Mouse (Mus musculus) embryonic facial prominence, embryonic 14.5 days (tissue): ENCODE results near the gene Aak1. TPM values are rescaled to one million over a fixed set of nuclear protein-coding genes. Genes with fewer than 3 reads are reported as not detected.

Experiments used
- ATAC-seq: fragments of 200-750 bp; cut with Nextera tagmentation; 2 replicates; pipeline ENCODE4 v1.8.0; 2017; ENCODE audit warnings: low read depth, moderate number of reproducible peaks, moderate TSS enrichment
- DNase-seq: peaks from one replicate; pipeline ENCODE4 v3.0.0-alpha.2; 2015; ENCODE audit warnings: low spot score
- H3K27ac ChIP-seq: fragments of 300-500 bp; sonication (generic); replicated peaks from 2 replicates; pipeline ENCODE4 v1.5.1; 2014; ENCODE audit warnings: low read depth, mild to moderate bottlenecking, low read length, moderate library complexity
- H3K27me3 ChIP-seq: fragments of 300-500 bp; sonication (generic); replicated peaks from 2 replicates; pipeline ENCODE4 v1.6.1; 2014; ENCODE audit warnings: low read length; ENCODE audit not compliant: control insufficient read depth, insufficient read depth
- H3K36me3 ChIP-seq: fragments of 300-500 bp; sonication (generic); 2 replicates; pipeline ENCODE4 v1.6.1; 2014; ENCODE audit warnings: low read length, mixed read lengths; ENCODE audit not compliant: control insufficient read depth, insufficient read depth
- H3K4me1 ChIP-seq: fragments of 300-500 bp; sonication (generic); 2 replicates; pipeline ENCODE4 v1.6.1; 2014; ENCODE audit warnings: antibody characterized with exemption, low read length; ENCODE audit not compliant: control insufficient read depth, insufficient read depth
- H3K4me2 ChIP-seq: fragments of 300-500 bp; sonication (generic); 2 replicates; pipeline ENCODE4 v1.6.1; 2014; ENCODE audit warnings: low read depth, mild to moderate bottlenecking, low read length, moderate library complexity, mixed read lengths
- H3K4me3 ChIP-seq: fragments of 300-500 bp; sonication (generic); 2 replicates; pipeline ENCODE4 v1.5.1; 2014; ENCODE audit warnings: low read depth, mild to moderate bottlenecking, low read length
- H3K9ac ChIP-seq: fragments of 300-500 bp; sonication (generic); 2 replicates; pipeline ENCODE4 v1.6.1; 2014; ENCODE audit warnings: low read depth, mild to moderate bottlenecking, low read length, moderate library complexity, mixed read lengths
- H3K9me3 ChIP-seq: fragments of 300-500 bp; sonication (generic); 2 replicates; pipeline ENCODE4 v1.6.1; 2016; ENCODE audit warnings: low read length; ENCODE audit not compliant: control insufficient read depth
- WGBS: fragments of 180-500 bp; shearing (Covaris S2); extraction: QIAGEN DNeasy Blood & Tissue Kit; methylation state at CpG from one replicate; pipeline ENCODE4 v1.1.7; 2014; 5-methylcytosine and 5-hydroxymethylcytosine counted together
- polyA plus RNA-seq: library from polyadenylated mRNA; unstranded; fragments of >200 nt; fragmentation: Nextera tagmentation; extraction: Ambion mirVana; gene quantifications from 2 replicates; pipeline ENCODE4 v1.2.1, GENCODE M21; 2014

Aak1 gene
- polyA plus RNA-seq, 1 experiment from 2014 or later = 22.4 TPM

DNA sequence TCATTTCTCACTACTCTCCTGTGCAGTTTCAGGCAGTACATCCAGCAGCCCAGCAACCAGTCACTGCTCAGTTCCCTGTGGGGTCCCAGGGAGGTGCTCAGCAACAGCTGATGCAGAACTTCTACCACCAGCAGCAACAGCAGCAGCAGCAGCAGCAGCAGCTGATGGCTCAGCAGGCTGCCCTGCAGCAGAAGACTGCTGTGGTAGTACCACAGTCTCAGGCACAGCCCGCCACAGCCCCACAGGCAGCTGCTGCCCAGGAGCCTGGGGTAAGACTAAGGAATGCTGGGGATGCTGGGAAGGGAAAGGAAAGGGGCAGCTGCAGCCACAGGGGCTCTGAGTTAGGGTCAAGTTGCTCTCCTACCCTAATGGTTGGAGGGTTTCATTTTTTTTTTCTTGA is 109.7 kb downstream of the Aak1 start:
- Histone ChIP-seq H3K36me3 (peaks cover 72% of the 10 kb centered on the region), H3K4me2 (no peak overlapping the region), H3K9me3 (no peaks in the 10 kb centered on the region), H3K4me3 (no peak overlapping the region), H3K9ac (no peak overlapping the region), H3K27me3 (no peaks in the 10 kb centered on the region), H3K4me1 (no peaks in the 10 kb centered on the region), H3K27ac (no peak overlapping the region)
- ATAC-seq = peak; percentile 37; the same call in 1 of the 2 replicates
- WGBS = 75% methylated on average over 1 of the region's 1 CpGs
- peak; percentile 31 for DNase-seq

DNA sequence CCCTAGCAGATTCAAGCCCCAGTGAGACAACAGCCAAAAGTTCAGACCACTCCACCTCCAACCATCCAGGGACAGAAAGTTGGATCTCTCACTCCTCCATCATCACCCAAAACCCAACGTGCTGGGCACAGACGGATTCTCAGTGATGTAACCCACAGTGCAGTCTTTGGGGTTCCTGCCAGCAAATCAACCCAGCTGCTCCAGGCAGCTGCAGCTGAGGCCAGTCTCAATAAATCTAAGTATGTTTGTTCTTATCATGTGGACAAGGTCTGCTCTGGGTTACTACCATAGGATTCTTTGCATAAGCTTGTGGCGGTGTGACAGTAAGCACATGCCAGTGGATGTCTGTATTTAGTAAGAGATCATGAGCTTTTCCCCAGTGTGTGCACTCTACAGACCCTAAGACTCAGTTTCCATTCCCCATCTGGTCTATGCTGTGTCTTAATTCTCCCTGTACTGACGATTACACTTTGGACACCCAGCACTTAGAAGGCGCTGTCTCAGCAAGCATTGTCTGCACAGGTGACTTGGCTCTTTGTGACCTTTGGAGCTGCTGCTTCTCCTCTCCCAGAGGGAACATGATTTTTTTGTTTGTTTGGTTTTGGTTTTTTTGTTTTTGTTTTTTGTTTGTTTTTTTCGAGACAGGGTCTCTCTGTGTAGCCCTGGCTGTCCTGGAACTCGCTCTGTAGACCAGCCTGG is 114.8 kb downstream of the Aak1 start:
- no peaks in the 10 kb centered on the region for H3K27me3 ChIP-seq
- no peak overlapping the region for H3K27ac ChIP-seq
- H3K9me3 ChIP-seq = no peaks in the 10 kb centered on the region
- ATAC-seq = no peak
- no peaks in the 10 kb centered on the region for H3K4me1 ChIP-seq
- DNase-seq = no peak
- peaks cover 86% of the 10 kb centered on the region for H3K36me3 ChIP-seq
- no peak overlapping the region for H3K4me2 ChIP-seq
- no peak overlapping the region for H3K4me3 ChIP-seq
- H3K9ac ChIP-seq = no peak overlapping the region
- 80% methylated on average over 7 of the region's 7 CpGs for WGBS

GRCm38 (mm10) chr6:86967166-86967565 is 117.8 kb downstream of the Aak1 start:
- Histone ChIP-seq H3K9ac (no peak overlapping the region), H3K36me3 (peaks cover 83% of the 10 kb centered on the region), H3K27me3 (no peaks in the 10 kb centered on the region), H3K4me1 (no peaks in the 10 kb centered on the region), H3K4me3 (no peak overlapping the region), H3K4me2 (no peak overlapping the region), H3K27ac (no peak overlapping the region), H3K9me3 (no peaks in the 10 kb centered on the region)
- DNase-seq = no peak
- ATAC-seq = no peak
- 93% methylated on average over 2 of the region's 2 CpGs for WGBS

DNA sequence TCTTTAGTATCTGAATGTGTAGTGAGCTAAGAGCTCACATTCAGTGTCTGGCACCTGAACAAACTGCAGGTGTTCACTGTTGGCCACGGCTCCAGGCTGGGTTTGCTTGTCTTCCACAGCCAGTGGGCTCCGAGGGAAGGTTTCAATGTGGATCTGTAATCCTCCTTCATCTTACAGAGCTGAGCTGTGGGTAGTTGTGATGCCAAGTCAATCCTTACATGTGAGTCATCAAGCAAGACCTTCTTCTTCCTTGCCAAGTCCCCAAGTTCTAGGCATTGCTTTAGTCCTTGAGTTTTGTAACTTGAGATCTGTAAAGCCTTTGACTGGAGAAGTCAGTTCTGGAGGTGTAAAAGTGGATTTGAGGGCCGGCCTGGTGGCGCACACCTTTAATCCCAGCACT is 124.6 kb downstream of the Aak1 start:
- no peak overlapping the region for H3K4me3 ChIP-seq
- peaks cover 62% of the 10 kb centered on the region for H3K36me3 ChIP-seq
- WGBS = 94% methylated on average over 4 of the region's 4 CpGs

DNA sequence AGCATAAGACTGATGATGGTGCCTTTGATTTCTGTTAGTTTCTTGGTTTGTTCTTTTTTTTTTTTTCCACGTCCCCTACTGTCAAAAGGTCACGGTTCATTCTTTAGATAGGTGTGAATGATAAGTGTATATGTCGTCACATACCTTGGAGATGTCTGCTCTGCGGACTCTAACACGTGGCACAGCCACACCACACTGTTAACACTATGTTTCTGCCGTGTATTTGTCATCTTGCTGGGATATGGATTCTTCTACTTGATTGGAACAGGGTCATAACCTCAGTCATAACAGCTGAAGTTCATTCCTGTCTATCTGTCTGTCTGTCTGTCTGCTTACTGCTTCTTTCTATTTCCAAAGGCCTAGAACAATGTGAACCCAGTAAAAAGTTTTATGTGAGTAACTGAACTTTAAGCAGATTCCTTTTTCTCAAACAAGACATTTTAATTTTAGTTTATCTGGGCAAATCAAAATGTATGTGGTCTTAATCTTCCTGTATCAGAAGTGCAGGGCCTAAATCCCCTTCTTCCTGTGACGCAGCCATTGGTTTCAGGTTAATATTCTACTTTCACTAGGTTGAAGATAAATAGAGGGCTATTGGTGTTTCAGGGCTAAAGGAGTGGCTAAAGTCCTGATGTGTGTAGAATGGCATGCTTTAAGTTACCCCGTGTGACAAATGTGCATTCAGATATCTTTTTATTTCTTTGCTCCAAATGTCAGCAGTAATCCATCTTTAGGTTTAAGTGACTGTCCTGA is 129.0 kb downstream of the Aak1 start:
- H3K4me1 ChIP-seq = 0 out of 2 replicates have a peak, but pooled peaks cover 2% of the 10 kb centered on the region
- H3K27me3 ChIP-seq = no peaks in the 10 kb centered on the region
- ATAC-seq = no peak
- no peak overlapping the region for H3K4me2 ChIP-seq
- no peaks in the 10 kb centered on the region for H3K9me3 ChIP-seq
- H3K9ac ChIP-seq = no peak overlapping the region
- no peak for DNase-seq
- H3K36me3 ChIP-seq = peaks cover 40% of the 10 kb centered on the region
- 89% methylated on average over 8 of the region's 8 CpGs for WGBS
- no peak overlapping the region for H3K27ac ChIP-seq
- no peak overlapping the region for H3K4me3 ChIP-seq

More for the DNA sequence above, 124.6 kb downstream of the Aak1 start:
- no peak overlapping the region for H3K9ac ChIP-seq
- no peaks in the 10 kb centered on the region for H3K9me3 ChIP-seq
- no peak for DNase-seq
- no peaks in the 10 kb centered on the region for H3K4me1 ChIP-seq
- no peak for ATAC-seq
- no peak overlapping the region for H3K27ac ChIP-seq
- no peak overlapping the region for H3K4me2 ChIP-seq
- no peaks in the 10 kb centered on the region for H3K27me3 ChIP-seq

DNA sequence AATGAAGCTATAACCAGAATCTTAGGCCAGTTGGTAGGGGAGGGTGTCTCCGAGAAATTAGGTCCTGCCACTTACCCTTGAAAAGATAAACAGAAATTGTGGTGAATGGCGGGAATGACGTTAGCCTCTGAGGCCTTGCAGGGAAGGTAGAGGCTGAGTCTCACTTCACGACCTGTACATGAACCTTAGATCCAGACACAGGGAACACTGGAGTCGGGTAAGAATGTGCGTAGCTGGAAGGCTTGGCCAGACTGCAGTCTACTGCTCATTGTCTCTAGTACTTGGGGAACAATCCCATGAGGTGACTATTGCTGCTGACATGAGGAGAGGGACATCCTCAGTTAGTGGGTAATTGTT is 129.6 kb downstream of the Aak1 start:
- no peak for ATAC-seq
- H3K4me3 ChIP-seq = no peak overlapping the region
- H3K36me3 ChIP-seq = peaks cover 38% of the 10 kb centered on the region
- 0 out of 2 replicates have a peak, but pooled peaks cover 2% of the 10 kb centered on the region for H3K4me1 ChIP-seq
- no peak for DNase-seq
- 77% methylated on average over 6 of the region's 6 CpGs for WGBS
- H3K9ac ChIP-seq = no peak overlapping the region
- H3K9me3 ChIP-seq = no peaks in the 10 kb centered on the region
- H3K27me3 ChIP-seq = no peaks in the 10 kb centered on the region
- no peak overlapping the region for H3K4me2 ChIP-seq
- H3K27ac ChIP-seq = no peak overlapping the region

- Histone ChIP-seq H3K4me3 (no peak overlapping the region), H3K4me2 (no peak overlapping the region), H3K27ac (no peak overlapping the region), H3K4me1 (0 out of 2 replicates have a peak, but pooled peaks cover 2% of the 10 kb centered on the region), H3K9me3 (no peaks in the 10 kb centered on the region), H3K27me3 (no peaks in the 10 kb centered on the region), H3K36me3 (peaks cover 41% of the 10 kb centered on the region), H3K9ac (no peak overlapping the region)
- DNase-seq (no peak), ATAC-seq (no peak)
- 69% methylated on average over 2 of the region's 2 CpGs for WGBS
Observed at GRCm38 (mm10) chr6:86981206-86981605, 131.9 kb downstream of the Aak1 start.

DNA sequence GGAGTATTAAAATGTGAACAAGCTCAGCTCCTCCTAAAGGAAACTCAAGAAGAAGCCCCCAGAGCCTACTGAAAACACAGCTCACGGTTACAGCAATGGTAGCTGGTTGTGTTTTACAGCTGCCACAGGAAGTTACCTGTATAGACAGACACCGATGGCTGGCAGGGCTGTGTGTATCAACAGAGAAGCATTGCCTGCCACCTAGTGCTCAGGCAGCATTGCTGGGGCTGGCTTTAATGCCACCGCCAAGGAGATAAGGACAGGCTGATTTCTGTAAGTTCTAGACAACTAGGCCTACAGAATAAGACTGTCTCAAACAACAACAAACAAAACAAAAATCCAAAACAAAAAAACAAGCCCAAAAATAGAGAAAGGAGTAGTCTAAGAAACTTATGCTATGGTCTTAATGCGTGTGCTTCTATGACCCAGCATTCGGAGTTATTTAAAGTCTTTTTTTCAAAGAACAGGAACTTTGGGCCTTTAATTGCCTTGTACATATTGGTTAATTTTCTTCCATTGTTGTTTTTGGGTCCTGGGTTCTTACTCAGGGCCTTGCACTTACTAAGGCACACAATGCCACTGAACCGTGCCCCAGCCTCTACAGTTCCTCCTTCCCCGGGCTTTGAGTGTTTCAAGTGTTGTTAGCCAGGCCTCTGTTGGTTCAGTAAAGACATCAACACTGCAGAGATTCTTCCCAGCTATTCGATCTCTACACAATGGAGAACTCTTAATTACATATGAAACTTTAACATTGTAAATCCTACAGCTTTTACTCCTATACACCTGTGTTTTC is 136.2 kb downstream of the Aak1 start:
- peaks cover 39% of the 10 kb centered on the region for H3K36me3 ChIP-seq
- no peak overlapping the region for H3K4me2 ChIP-seq
- 0 out of 2 replicates have a peak, but pooled peaks cover 2% of the 10 kb centered on the region for H3K4me1 ChIP-seq
- no peaks in the 10 kb centered on the region for H3K9me3 ChIP-seq
- WGBS = 82% methylated on average over 8 of the region's 8 CpGs
- ATAC-seq (no peak), DNase-seq (no peak)
- no peak overlapping the region for H3K9ac ChIP-seq
- H3K27ac ChIP-seq = no peak overlapping the region
- no peaks in the 10 kb centered on the region for H3K27me3 ChIP-seq
- H3K4me3 ChIP-seq = no peak overlapping the region
